Mouse (Mus musculus) lung, adult 2 months (tissue): ENCODE data around the gene Gimap9.

Experiments
- CTCF ChIP-seq: fragments of 200-500 bp; IDR thresholded peaks from 2 replicates; pipeline ENCODE4 v1.5.1; 2011; ENCODE audit warnings: mild to moderate bottlenecking, low read length, control low read depth; ENCODE audit not compliant: insufficient read depth
- POLR2A ChIP-seq: fragments of 200-500 bp; IDR thresholded peaks from 2 replicates; pipeline ENCODE4 v1.6.1; 2011; ENCODE audit warnings: low read depth, mild to moderate bottlenecking, control low read depth, low read length, borderline replicate concordance; ENCODE audit errors: extremely low read depth

- TF ChIP-seq CTCF (no peak), POLR2A (no peak)
Measured at GRCm38 (mm10) chr6:48727761-48728160, 51.8 kb downstream of the Gimap9 start.
